Mouse (Mus musculus) kidney, adult 2 months (tissue): ENCODE data around the gene Cpne2.

Experiments used
- CTCF ChIP-seq: fragments of 200-500 bp; conservative IDR thresholded peaks from 2 replicates; pipeline ENCODE4 v1.5.1; 2011; ENCODE audit warnings: low read depth, mild to moderate bottlenecking, control low read depth, low read length, moderate library complexity, mixed read lengths; ENCODE audit not compliant: insufficient read depth, insufficient read length
- POLR2A ChIP-seq: fragments of 200-500 bp; IDR thresholded peaks from one replicate; pipeline ENCODE4 v1.6.1; 2011; ENCODE audit warnings: low read depth, low read length, control low read depth

DNA sequence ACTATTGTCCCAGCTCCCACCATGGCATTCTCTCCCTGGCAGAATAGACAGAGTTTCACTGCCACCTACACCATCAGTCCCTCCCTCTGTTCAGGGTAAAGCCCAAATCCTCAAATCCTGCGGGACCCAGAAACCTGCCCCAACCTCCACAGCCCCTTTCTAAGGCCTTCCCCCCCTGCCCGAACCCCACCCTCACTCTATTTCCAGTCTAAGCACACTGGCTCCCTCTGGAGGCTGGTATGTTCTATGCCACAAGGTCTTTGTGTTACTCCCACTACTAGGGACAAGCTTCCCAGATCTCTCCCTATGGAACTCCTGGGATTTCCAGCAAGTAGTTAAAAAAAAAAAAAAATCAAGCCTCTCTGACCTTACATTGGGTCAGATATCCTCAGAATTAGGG, 46.9 kb upstream of the Cpne2 start:
- TF ChIP-seq POLR2A (no peak), CTCF (peak; percentile 65)
